Mouse (Mus musculus) thymus, adult 2 months (tissue): Measurements from ENCODE around the gene Fhl3.

Experiments used
- CTCF ChIP-seq: fragments of 200-500 bp; IDR thresholded peaks from 2 replicates; pipeline ENCODE4 v1.5.1; 2012; ENCODE audit warnings: mild to moderate bottlenecking, control low read depth, low read length, moderate library complexity, borderline replicate concordance; ENCODE audit not compliant: control insufficient read depth, poor library complexity, insufficient read depth; ENCODE audit errors: extremely low read depth
- POLR2A ChIP-seq: fragments of 200-500 bp; IDR thresholded peaks from 2 replicates; pipeline ENCODE4 v1.6.1; 2012; ENCODE audit warnings: mild to moderate bottlenecking, low read length, control low read depth, moderate library complexity; ENCODE audit not compliant: control insufficient read depth, poor library complexity, insufficient read depth; ENCODE audit errors: extremely low read depth

GRCm38 (mm10) chr4:124672347-124673320 lies 27.9 kb upstream of the Fhl3 start:
- no peak for TF ChIP-seq POLR2A
- no peak for TF ChIP-seq CTCF
